Mouse (Mus musculus): ENCODE measurements at regions not wholly inside any gene's neighbourhood (a gene's known extent, or its start where the extent isn't known, plus 50 kb on each side); places are given as distances from the start of the nearest gene placed in this dataset.

DNA sequence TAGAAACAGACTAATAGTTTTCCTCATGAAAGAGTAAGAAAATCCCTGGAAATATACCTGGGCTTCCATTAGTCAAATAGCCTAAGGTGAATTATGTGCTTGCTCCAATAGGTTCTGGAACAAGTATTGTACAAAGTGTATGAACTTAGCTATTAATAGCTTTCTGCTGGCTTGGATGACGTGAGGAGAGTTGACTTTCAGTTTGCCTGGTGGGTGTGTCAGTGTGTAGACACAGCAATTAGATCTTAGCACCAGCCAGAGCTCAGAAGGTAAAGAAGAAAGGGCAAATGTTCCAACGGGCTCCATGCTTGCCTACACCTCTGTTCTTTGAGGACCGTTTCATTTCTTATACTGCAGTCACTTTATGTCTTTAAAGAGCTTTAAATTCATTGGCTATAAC lies 654.8 kb upstream of the Mef2c start:
- WGBS = 65% methylated on average over 3 of the region's 3 CpGs
- no peak overlapping the region for H3K27ac ChIP-seq (replicated peaks; ENCODE audit: low read depth, low read length)
- no peaks in the 10 kb centered on the region for H3K4me1 ChIP-seq (ENCODE audit: control insufficient read depth, insufficient read depth, low read length)
- DNase-seq (ENCODE audit: low spot score) = peak; percentile 18
- no peak for ATAC-seq (ENCODE audit: low read depth)
- no peak overlapping the region for H3K4me3 ChIP-seq (ENCODE audit: low read depth, low read length)
- H3K9ac ChIP-seq (ENCODE audit: low read depth, low read length) = no peak overlapping the region
- no peak overlapping the region for H3K4me2 ChIP-seq (ENCODE audit: low read depth, low read length)
- H3K9me3 ChIP-seq (ENCODE audit: control insufficient read depth, low read length) = no peaks in the 10 kb centered on the region
- H3K36me3 ChIP-seq (ENCODE audit: control insufficient read depth, insufficient read depth, low read length) = no peaks in the 10 kb centered on the region
- no peaks in the 10 kb centered on the region for H3K27me3 ChIP-seq (replicated peaks; ENCODE audit: control insufficient read depth, insufficient read depth, low read length)

DNA sequence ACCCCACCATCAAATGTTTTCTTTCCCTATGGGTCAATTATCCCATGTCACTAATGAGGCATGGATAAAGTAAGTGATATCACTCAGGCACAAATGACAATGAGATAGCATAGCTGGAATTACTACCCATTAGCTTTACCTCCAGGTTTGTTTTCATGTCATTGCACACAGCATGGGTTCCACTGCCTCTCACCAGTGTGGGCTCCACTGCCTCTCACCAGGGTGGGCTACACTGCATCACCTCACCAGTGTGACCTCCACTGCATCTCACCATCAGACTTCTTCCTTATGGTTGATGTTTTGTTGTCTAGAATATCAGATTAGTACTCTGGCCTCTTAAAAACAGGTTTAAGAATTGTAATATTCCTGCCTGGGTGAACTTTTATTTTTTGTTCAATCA lies 634.0 kb upstream of the Mef2c start:
- no peak overlapping the region for H3K27ac ChIP-seq (replicated peaks; ENCODE audit: low read depth, low read length)
- H3K4me2 ChIP-seq (ENCODE audit: low read depth, low read length) = no peak overlapping the region
- no peaks in the 10 kb centered on the region for H3K4me1 ChIP-seq (ENCODE audit: control insufficient read depth, insufficient read depth, low read length)
- no peaks in the 10 kb centered on the region for H3K36me3 ChIP-seq (ENCODE audit: control insufficient read depth, insufficient read depth, low read length)
- no peak for ATAC-seq (ENCODE audit: low read depth)
- H3K9ac ChIP-seq (ENCODE audit: low read depth, low read length) = no peak overlapping the region
- H3K9me3 ChIP-seq (ENCODE audit: control insufficient read depth, low read length) = no peaks in the 10 kb centered on the region
- no peaks in the 10 kb centered on the region for H3K27me3 ChIP-seq (replicated peaks; ENCODE audit: control insufficient read depth, insufficient read depth, low read length)
- no peak for DNase-seq (ENCODE audit: low spot score)
- no peak overlapping the region for H3K4me3 ChIP-seq (ENCODE audit: low read depth, low read length)

DNA sequence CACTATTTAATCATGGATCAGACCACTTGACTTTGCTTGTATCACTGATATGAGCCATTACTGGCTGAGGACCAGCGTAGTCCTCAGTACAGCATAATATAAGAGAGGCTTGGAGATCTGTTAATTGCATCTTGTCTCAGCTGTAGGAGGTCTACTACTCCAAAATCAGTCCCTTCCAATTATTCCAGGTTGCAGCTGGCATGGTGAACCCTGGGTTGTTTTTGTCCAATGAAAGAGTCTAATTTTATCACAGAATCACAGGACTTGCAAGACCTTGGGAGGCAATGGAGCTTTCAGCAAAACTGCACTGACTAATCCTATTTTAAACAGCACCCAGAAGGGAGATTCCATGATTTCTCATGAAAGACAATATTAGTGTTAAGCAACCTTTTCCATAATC lies 629.7 kb upstream of the Mef2c start:
- no peaks in the 10 kb centered on the region for H3K9me3 ChIP-seq (ENCODE audit: control insufficient read depth, low read length)
- H3K4me2 ChIP-seq (ENCODE audit: low read depth, low read length) = no peak overlapping the region
- no peak overlapping the region for H3K4me3 ChIP-seq (ENCODE audit: low read depth, low read length)
- no peaks in the 10 kb centered on the region for H3K36me3 ChIP-seq (ENCODE audit: control insufficient read depth, insufficient read depth, low read length)
- no peak overlapping the region for H3K9ac ChIP-seq (ENCODE audit: low read depth, low read length)
- H3K27me3 ChIP-seq (replicated peaks; ENCODE audit: control insufficient read depth, insufficient read depth, low read length) = no peaks in the 10 kb centered on the region
- DNase-seq (ENCODE audit: low spot score) (no peak), ATAC-seq (ENCODE audit: low read depth) (no peak)
- 76% methylated on average over 1 of the region's 1 CpGs for WGBS
- no peaks in the 10 kb centered on the region for H3K4me1 ChIP-seq (ENCODE audit: control insufficient read depth, insufficient read depth, low read length)
- no peak overlapping the region for H3K27ac ChIP-seq (replicated peaks; ENCODE audit: low read depth, low read length)

DNA sequence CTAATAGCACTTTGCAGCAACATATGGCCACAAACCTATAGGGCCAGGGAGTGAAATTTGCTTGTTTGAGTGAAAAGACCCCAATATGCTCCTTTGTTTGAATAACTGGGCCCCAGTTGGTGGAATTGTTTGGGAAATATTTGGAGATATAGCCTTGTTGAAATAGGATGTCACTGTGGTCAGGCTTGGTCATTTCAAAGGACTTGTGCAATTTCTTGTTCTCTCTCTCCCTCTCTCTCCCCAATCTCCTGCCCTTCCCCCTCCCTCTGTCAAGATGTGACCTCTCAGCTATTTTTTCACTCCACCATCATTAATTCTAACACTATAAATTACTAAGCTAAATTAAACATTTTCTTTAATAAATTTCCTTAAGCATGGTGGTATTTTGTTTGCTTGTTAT lies 620.5 kb upstream of the Mef2c start:
- H3K27me3 ChIP-seq (replicated peaks; ENCODE audit: control insufficient read depth, insufficient read depth, low read length) = no peaks in the 10 kb centered on the region
- no peak overlapping the region for H3K27ac ChIP-seq (replicated peaks; ENCODE audit: low read depth, low read length)
- no peaks in the 10 kb centered on the region for H3K4me1 ChIP-seq (ENCODE audit: control insufficient read depth, insufficient read depth, low read length)
- no peak overlapping the region for H3K4me2 ChIP-seq (ENCODE audit: low read depth, low read length)
- ATAC-seq (ENCODE audit: low read depth) (no peak), DNase-seq (ENCODE audit: low spot score) (no peak)
- no peak overlapping the region for H3K9ac ChIP-seq (ENCODE audit: low read depth, low read length)
- no peaks in the 10 kb centered on the region for H3K36me3 ChIP-seq (ENCODE audit: control insufficient read depth, insufficient read depth, low read length)
- no peaks in the 10 kb centered on the region for H3K9me3 ChIP-seq (ENCODE audit: control insufficient read depth, low read length)
- no peak overlapping the region for H3K4me3 ChIP-seq (ENCODE audit: low read depth, low read length)

DNA sequence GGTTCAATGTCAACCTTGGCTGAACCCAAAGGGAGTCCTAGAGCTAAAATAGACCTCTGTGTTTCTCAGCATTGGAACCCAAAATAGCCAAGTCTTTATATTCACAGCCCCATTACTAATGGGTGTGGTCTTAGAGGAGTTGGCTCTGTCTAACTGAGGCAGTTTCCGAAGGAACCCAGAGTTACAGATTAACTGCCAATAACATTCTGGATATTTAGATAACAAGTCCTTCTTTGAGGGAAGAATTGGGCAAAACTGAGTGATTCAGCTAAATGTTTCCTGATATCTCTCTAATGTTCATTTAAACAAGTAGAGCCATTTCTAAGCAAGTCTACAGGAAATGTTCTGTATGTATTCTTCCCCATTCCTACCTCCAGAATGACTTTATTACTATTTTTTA lies 615.1 kb upstream of the Mef2c start:
- no peaks in the 10 kb centered on the region for H3K4me1 ChIP-seq (ENCODE audit: control insufficient read depth, insufficient read depth, low read length)
- H3K4me2 ChIP-seq (ENCODE audit: low read depth, low read length) = no peak overlapping the region
- WGBS = 76% methylated on average over 1 of the region's 1 CpGs
- H3K9me3 ChIP-seq (ENCODE audit: control insufficient read depth, low read length) = no peaks in the 10 kb centered on the region
- no peak for DNase-seq (ENCODE audit: low spot score)
- H3K27me3 ChIP-seq (replicated peaks; ENCODE audit: control insufficient read depth, insufficient read depth, low read length) = no peaks in the 10 kb centered on the region
- H3K4me3 ChIP-seq (ENCODE audit: low read depth, low read length) = no peak overlapping the region
- H3K9ac ChIP-seq (ENCODE audit: low read depth, low read length) = no peak overlapping the region
- ATAC-seq (ENCODE audit: low read depth) = no peak
- H3K27ac ChIP-seq (replicated peaks; ENCODE audit: low read depth, low read length) = no peak overlapping the region
- no peaks in the 10 kb centered on the region for H3K36me3 ChIP-seq (ENCODE audit: control insufficient read depth, insufficient read depth, low read length)

DNA sequence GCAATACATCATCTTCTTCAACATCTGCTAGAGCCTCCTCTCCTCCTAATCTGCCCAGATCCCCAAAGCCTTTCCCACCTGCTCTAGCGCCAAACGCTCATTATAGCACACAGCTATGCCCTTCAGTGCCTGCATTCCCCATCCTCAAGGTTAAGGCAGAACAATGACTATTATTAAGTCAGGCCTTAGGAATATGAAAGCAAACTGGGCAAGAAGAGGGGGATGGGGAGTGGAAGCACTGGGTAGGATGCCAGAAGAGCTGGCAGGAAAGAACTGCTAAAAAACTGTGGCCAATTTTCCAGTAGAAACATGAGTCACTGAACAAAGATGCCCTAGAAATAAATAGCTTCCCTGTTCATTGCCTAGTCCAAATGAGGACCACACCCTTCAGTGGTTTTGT lies 611.1 kb upstream of the Mef2c start:
- Histone ChIP-seq H3K9ac (ENCODE audit: low read depth, low read length) (no peak overlapping the region), H3K27me3 (replicated peaks; ENCODE audit: control insufficient read depth, insufficient read depth, low read length) (no peaks in the 10 kb centered on the region), H3K9me3 (ENCODE audit: control insufficient read depth, low read length) (no peaks in the 10 kb centered on the region), H3K4me3 (ENCODE audit: low read depth, low read length) (no peak overlapping the region), H3K36me3 (ENCODE audit: control insufficient read depth, insufficient read depth, low read length) (no peaks in the 10 kb centered on the region), H3K4me2 (ENCODE audit: low read depth, low read length) (no peak overlapping the region), H3K4me1 (ENCODE audit: control insufficient read depth, insufficient read depth, low read length) (no peaks in the 10 kb centered on the region), H3K27ac (replicated peaks; ENCODE audit: low read depth, low read length) (no peak overlapping the region)
- DNase-seq (ENCODE audit: low spot score) (peak; percentile 47), ATAC-seq (ENCODE audit: low read depth) (peak; percentile 37)
- WGBS = 63% methylated on average over 2 of the region's 2 CpGs

DNA sequence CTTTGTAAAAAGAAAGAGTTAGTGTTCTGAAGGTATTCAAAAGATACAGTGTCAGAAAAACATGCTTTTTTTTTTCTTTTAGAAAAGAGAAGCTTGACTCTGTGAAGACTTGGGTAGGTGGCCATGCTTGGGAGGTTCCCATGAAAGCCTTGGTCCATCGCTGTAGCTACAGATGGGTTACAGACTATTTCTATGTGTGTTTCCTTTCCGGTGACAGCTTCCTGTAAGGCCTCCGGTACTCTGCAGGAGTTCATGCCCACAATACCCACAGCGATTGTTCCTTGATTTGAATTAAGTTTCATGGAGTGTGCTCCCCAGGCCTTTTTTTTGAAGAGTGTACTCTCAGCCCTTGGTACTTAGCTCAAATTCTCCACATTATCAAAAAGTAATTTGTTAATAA lies 604.1 kb upstream of the Mef2c start:
- no peak overlapping the region for H3K4me2 ChIP-seq (ENCODE audit: low read depth, low read length)
- H3K27ac ChIP-seq (replicated peaks; ENCODE audit: low read depth, low read length) = no peak overlapping the region
- DNase-seq (ENCODE audit: low spot score) = no peak
- H3K9me3 ChIP-seq (ENCODE audit: control insufficient read depth, low read length) = no peaks in the 10 kb centered on the region
- no peaks in the 10 kb centered on the region for H3K4me1 ChIP-seq (ENCODE audit: control insufficient read depth, insufficient read depth, low read length)
- H3K36me3 ChIP-seq (ENCODE audit: control insufficient read depth, insufficient read depth, low read length) = no peaks in the 10 kb centered on the region
- ATAC-seq (ENCODE audit: low read depth) = no peak
- no peak overlapping the region for H3K4me3 ChIP-seq (ENCODE audit: low read depth, low read length)
- H3K9ac ChIP-seq (ENCODE audit: low read depth, low read length) = no peak overlapping the region
- no peaks in the 10 kb centered on the region for H3K27me3 ChIP-seq (replicated peaks; ENCODE audit: control insufficient read depth, insufficient read depth, low read length)
- WGBS = 70% methylated on average over 4 of the region's 4 CpGs

DNA sequence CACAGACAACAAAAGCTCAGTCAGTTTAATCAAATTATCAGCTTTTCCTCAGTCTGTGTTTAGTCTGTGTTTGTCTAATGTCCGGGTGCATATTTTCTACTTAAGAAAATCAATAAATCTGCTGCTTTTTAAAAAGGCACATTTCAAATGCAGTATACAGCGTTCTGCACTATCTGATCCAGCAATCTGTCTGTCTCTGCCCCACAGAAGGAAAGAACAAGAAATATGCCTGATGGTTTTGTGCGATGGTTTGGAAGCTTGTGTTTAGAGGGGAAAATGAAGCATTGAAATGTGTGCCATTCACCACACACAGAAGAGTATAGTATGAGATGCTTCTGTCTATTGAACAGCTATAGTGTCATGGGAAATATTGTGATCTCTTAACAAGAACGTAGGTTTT lies 601.7 kb upstream of the Mef2c start:
- WGBS = 71% methylated on average over 4 of the region's 4 CpGs
- H3K4me2 ChIP-seq (ENCODE audit: low read depth, low read length) = no peak overlapping the region
- no peak overlapping the region for H3K4me3 ChIP-seq (ENCODE audit: low read depth, low read length)
- no peaks in the 10 kb centered on the region for H3K4me1 ChIP-seq (ENCODE audit: control insufficient read depth, insufficient read depth, low read length)
- H3K27me3 ChIP-seq (replicated peaks; ENCODE audit: control insufficient read depth, insufficient read depth, low read length) = no peaks in the 10 kb centered on the region
- no peak for DNase-seq (ENCODE audit: low spot score)
- no peak overlapping the region for H3K27ac ChIP-seq (replicated peaks; ENCODE audit: low read depth, low read length)
- ATAC-seq (ENCODE audit: low read depth) = no peak
- H3K36me3 ChIP-seq (ENCODE audit: control insufficient read depth, insufficient read depth, low read length) = no peaks in the 10 kb centered on the region
- H3K9ac ChIP-seq (ENCODE audit: low read depth, low read length) = no peak overlapping the region
- H3K9me3 ChIP-seq (ENCODE audit: control insufficient read depth, low read length) = no peaks in the 10 kb centered on the region

DNA sequence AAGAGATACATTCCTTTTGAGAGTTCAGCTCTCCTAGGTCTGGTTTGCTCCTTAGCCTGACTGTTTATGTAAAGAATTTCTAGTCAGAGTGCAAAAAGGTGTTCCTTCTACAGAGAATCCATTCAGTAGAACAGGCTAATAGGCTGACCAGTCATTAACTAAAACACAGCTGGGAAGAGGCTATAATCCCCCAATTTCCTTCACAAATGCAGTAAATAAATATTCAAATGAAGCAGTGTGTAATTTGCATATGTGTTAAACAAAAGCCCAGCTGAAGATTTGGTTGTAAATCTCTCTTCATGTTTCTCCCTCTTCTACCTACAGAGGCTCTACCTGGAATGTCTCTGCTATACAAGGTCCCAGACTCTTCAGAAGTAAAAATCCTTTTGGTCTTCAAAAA lies 600.2 kb upstream of the Mef2c start:
- Histone ChIP-seq H3K9me3 (ENCODE audit: control insufficient read depth, low read length) (no peaks in the 10 kb centered on the region), H3K4me3 (ENCODE audit: low read depth, low read length) (no peak overlapping the region), H3K36me3 (ENCODE audit: control insufficient read depth, insufficient read depth, low read length) (no peaks in the 10 kb centered on the region), H3K27ac (replicated peaks; ENCODE audit: low read depth, low read length) (no peak overlapping the region), H3K4me2 (ENCODE audit: low read depth, low read length) (no peak overlapping the region), H3K9ac (ENCODE audit: low read depth, low read length) (no peak overlapping the region), H3K4me1 (ENCODE audit: control insufficient read depth, insufficient read depth, low read length) (no peaks in the 10 kb centered on the region), H3K27me3 (replicated peaks; ENCODE audit: control insufficient read depth, insufficient read depth, low read length) (no peaks in the 10 kb centered on the region)
- DNase-seq (ENCODE audit: low spot score) (no peak), ATAC-seq (ENCODE audit: low read depth) (no peak)

All from embryonic facial prominence, embryonic 14.5 days (tissue).